Mouse (Mus musculus) thymus, postnatal 14 days (tissue): ENCODE data around the gene Olfr1537.

Experiments used
- DNase-seq: peaks from one replicate; pipeline ENCODE4 v3.0.0; 2021

Gene Olfr1537

DNA sequence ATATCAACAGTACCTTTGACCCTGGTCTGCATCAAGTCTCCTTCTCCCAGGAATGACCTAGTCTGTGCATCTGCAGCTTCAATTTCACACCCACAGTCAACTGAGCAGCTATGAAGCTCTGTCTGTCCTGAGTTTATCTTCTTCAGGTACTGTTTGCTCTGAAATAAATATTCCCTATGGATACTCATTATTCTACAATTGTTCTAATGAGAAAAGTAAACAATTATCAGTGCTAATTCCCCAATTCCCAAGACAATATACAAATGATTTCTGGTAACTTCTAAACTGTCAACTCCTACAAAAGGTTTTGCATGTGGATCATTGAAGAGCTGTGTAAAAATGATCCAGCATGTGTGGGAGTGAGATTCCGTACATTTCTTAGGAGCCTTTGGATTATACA lies at the start of gene Olfr1537:
Olfr1537 (minus strand) TSS at position 101 of the 400 bp plus-strand sequence.
- no peak for DNase-seq

DNA sequence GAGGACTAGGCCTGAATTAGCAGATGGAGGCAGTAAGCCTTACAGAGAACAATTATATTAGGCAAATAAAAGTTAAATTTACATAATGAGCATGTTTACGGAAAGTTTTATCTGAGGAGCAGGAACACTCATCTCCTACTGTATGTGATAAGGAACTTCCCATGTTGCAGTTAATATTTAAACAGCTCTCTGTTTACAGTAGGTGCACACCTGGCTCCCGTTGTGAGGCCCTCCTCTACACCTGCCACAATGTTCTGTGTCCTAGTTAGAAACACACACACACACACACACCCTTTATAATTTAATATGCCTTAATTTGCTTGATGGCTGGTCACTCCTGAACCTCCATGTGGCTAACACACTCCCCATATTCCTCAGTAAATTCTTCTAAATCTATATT lies 37.3 kb upstream of the Olfr1537 start:
- DNase-seq, result no peak

DNA sequence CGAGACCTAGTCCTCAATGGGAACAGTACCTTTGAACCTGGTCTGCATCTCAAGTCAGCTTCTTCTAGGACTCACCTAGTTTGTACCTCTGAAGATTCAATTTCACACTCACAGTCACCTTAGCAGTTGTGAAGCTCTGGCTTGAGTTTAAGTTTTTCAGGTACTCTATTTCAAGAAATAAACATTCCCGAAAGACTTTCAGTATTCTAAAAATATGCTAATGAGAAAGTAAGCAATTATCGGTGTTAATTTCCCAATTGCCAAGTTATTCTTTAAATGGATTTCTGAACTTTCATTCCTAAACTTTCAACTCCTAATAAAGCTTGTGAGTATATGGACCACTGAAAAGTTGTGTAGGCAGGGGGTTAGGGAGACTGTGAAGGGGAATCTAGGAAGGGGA lies 26.9 kb upstream of the Olfr1537 start, which contains the start of gene Olfr945:
Olfr945 (minus strand) TSS at position 101 of the 400 bp plus-strand sequence.
- no peak for DNase-seq

DNA sequence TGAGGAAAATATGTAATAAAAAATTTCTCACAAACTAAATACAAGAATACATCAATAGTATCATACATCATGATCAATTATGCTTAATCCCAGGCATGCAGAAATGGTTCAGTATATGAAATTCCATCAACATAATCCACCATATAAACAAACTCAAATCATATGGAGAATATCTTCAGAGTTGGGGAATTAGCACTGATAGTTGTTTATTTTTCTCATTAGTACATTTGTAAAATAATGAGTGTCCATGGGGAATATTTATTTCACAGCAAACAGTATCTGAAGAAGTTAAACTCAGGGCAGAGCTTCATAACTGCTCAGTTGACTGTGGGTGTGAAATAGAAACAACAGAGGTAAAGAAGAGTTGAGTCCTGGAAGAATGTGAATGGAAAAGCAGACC lies 48.2 kb downstream of the Olfr1537 start, which contains the start of gene Olfr944:
Olfr944 (plus strand) TSS at position 301 of the 400 bp plus-strand sequence.
- DNase-seq, result no peak
